Mouse (Mus musculus): Measurements from ENCODE around the gene Tmem206.

DNA sequence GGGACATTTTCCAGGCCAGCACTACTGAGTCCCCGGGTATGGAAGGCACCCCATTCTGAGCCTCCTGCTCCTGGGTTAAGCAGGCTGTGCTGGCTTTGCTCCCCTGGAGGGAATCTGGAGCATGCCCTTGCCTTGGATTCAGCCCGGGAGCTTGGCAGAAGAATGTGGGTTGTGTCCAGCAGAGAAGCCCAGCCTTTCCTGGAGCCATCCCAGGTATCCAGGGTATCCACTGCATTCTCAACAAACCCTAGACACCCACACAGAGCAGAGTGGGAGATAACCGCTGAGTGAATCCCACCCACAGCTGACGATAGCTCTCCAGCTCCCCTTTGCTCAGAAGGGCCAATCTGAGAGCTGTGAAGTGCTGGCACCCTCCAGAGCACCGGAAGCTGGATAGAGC, 29.3 kb upstream of the Tmem206 start:
- no peak for TF ChIP-seq MAFK (IDR thresholded peaks at IDR 0.05; ENCODE audit: insufficient read depth, low read depth, low read length)
- TF ChIP-seq ZNF384 (IDR thresholded peaks at IDR 0.05; ENCODE audit: low read depth, low read length): no peak
- no peak for TF ChIP-seq ZC3H11A (IDR thresholded peaks at IDR 0.05; ENCODE audit: borderline replicate concordance, low read depth, low read length)
- no peak for TF ChIP-seq CHD2 (IDR thresholded peaks at IDR 0.05; ENCODE audit: low read depth, low read length)
- TF ChIP-seq HCFC1 (IDR thresholded peaks at IDR 0.05; ENCODE audit: borderline replicate concordance, insufficient read depth, low read length): no peak
